Mouse (Mus musculus) brain, adult 2 months (tissue): ENCODE measurements around the gene Exosc7.
A peak's percentile ranks its signal among the peaks of the same experiment; 100 is the strongest.

ENCODE experiments used
- DNase-seq: peaks from one replicate; pipeline ENCODE4 v3.0.0; 2011; ENCODE audit warnings: low read depth, low spot score

Gene Exosc7

DNA sequence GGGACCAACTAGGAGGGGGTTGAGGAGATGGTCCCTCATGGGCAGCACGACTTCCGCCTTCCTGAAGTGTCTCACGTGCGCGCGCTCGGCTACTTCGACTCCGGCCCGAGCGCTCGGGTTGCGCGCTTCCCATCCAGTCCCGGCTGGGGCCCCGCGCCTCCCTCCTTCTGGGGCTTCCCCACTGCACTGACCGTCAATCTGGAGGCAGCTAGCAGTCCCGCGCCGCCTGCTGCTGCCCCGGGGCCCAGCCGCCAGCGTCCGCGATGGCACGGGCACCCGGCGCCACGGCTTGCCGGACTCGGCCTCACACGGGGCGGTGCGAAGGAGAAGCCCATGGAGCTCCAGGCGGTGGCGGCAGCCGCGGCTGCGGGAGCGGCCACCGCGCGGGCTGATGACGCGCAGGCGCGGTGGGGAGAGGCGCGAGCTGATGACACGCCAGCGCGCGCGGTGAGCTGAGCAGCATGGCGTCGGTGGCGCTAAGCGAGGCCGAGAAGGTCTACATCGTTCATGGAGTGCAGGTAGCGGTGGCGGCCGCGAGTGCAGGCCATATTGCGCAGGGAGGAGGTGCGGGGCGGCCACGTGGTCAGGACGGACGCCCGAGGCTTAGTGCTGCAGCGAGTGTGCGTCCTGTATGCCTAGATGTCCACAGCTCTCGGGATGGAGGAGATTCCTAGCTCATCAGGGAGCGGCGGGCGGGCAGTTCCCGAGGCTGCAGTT is at the start of gene Exosc7, which contains the start of gene Zdhhc3:
TSS of gene Exosc7 (plus strand) at position 411 of the 717 bp plus-strand sequence.
TSS of gene Zdhhc3 (minus strand) at position 401 of the 717 bp plus-strand sequence.
- peak; percentile 95 for DNase-seq

DNA sequence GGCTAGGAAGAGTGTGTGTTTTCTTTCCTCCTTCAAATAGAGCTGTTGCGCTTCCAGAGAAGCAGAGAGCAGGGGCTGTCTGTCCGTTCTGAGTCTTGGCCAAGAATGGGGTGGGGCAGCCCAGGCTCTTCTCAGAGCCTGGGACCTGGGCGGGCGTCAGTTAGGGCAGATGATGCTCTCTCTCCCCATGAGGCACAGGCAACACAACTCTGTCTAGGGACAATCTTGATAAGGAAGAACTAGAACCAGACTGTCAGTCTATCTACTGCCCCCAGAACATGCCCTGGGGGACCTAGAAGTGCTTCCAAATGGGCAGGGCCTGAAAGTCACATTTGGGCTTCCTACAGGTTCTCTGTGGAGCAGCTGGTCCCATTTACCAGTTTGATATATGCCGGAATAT is 33.9 kb upstream of the Exosc7 start:
- no peak for DNase-seq

DNA sequence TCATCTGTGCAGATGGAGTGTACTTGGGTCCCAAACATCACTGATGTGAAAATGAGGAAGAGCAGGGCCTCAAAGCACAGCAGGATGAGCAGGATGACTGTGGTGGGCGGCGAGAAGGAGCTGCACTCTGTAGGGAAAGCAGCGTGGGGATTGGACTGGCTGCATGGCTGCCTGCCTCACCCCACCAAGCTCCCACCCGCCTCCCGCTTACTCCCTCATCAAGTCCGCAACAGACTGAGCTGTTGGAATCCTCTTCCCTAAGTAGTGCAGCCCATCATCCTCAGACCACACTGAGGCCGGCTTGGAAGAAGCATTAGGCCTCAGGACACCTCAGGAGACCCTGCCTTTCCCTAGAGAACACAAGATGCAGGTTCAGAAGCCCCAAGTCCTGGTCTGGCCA is 32.7 kb upstream of the Exosc7 start:
- DNase-seq = peak; percentile 46

DNA sequence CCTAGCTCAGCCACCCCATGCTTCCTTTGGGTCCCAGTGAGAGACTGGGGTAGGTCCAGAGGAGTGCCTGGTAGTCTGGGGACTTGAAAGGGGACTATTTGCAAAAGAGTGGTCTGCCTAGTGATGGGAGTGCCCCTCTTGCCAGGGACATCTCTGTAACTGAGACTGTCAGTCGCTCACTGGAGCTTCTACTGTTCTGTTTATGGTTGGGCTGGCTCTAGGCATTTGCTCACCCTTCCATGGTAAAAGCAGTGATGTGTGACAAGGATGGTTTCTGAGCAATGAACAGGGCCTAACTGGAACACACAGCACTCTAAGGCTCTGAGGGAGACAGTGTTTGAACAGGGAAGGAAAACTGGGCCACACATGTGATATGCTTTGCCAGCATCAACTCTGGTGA is 32.2 kb upstream of the Exosc7 start:
- peak; percentile 12 for DNase-seq

DNA sequence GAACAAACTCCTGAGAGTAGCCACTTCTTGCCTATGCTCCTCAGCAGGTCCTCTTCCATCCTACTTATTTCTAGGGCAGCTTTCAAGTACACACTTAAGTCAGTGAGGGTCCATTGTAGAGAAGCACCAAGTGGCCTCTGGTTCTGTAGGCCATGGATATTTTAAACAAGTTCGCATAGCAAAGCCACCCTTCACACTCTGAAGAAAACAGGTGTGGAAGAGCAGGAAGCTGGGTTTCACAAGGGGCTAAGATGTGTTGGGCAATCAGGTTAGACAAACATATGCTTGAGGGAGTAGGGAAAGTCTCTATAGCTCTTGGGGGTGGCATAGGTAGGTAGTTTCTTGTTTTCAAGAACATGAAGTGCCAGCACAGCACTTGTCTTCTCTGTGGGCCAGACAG is 27.6 kb upstream of the Exosc7 start:
- no peak for DNase-seq

DNA sequence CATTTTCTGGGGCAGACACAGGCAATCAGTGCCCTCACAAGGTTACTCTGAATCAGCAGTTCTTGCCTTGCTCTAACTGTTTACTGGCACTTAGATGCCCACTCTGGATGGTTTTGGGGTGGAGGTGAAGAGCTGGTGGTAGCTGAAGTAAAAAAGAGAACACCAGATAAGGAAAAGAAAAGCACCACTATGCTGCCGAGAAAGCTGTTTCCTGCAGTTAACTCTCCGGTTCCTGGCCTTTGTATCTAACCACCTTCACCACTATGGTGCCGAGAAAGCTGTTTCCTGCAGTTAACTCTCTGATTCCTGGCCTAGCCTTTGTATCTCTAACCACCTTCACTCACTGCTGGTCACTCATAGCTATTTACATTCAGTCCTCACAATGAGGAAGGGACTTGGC is 25.5 kb upstream of the Exosc7 start:
- no peak for DNase-seq

DNA sequence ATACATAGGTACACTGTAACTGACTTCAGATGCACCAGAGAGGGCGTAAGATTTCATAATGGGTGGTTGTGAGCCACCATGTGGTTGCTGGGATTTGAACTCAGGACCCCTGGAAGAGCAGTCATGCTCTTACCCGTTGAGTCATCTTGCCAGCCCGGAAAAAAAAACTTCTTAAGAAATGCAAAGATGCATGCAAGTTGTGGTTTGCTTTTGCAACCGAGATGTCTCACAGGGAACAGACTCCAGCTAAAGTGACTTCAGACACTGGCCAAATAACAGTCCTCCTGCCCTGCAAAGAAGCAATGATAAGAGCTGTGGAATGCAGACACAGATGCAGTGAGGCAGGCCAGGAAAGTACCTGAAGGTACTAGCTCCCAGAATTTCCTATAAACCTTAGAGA is 22.2 kb upstream of the Exosc7 start:
- no peak for DNase-seq

DNA sequence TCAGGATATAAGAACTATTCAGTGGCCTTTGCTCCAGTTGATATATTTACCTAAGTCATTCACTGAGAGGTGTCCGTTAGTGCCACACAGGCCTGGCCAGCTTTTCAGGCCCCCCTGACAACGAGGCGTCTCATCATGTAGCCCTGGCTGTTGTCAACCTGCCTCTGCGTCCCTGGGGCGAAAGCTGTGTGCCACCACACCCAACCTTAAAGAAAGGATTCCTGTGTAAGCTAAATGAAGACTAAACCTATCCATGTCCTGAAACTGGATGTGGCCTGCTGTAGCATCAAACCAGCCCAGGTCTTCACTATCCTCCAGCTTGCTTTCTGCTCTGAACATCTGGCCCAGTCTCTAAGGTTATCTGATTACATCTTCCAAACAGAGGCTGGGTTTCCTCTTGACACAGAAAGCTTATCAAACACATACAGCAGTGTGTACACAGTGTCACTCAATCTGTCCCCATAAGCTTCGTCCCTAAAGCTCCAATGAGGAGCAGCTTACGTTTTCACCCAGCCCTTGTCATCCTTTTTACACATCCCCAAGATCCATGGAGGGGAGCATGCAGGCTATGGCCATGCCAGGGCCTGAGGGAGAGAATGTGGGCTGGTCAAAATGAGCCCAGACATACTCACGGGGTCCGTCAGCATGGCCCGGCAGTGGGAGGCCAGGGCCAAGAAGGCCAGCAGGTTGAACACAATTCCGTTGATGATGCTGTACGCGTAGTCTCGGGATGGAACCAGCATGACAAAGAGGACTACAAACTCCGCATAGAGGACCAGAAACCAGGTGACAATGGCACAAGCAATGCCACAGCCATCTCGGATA is 13.2 kb upstream of the Exosc7 start:
- DNase-seq = no peak

DNA sequence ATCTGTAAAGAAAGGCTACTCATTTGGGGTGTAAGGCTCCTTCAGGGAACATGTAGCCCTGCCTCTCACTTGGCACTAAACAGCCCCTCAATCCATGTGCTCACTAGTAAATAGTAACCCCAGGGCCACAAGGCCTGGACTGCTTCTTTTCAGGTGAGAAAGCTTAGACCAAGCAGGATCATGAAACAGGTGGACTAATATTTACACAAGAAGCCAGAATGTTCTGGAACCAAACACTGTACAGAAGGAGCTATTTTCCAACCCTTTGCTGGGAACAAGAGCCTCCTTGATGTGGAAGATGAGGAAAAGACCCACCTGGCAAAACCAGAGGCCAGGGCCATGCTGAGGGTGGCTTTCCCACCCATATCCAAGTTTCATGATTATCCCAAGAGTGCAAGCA is 9.6 kb upstream of the Exosc7 start:
- DNase-seq = no peak

DNA sequence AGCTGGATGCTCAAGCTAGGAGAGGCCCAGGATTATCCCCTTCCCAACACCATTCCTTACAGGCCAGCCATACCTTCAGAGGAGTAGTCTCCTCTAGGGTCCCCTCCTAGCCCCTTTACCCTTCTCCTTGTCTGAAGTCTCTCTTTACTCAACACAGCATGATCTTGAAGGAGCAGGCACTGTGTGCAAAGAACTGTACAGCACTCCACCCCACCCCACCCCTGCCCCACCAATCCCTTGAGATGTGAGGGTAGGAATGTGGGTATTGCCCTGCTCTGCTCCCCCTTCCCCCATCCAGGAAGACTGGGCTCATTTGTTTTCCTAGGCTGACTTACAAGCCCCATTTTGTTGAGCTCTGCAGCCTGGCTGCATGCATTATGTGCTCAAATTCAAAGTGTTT is 8.7 kb upstream of the Exosc7 start:
- no peak for DNase-seq

DNA sequence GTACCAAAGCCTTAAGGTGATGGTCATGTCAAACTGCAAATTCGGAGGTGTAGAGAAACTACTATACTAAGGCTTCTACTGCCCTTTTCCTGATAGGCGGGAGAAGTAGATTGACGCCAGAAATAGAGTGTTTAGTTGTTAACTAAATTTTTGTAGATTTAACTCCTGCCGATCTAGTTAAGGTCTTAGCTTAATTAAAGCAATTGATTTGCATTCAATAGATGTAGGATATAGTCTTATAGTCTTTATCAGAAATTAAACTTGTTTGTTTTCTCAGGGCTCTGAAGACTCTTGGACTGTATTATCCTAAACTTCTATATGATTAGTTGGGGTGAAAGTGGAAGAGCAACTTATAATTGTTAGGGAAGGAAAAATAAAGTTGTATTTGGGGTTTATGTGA is 5.8 kb upstream of the Exosc7 start:
- DNase-seq = no peak

DNA sequence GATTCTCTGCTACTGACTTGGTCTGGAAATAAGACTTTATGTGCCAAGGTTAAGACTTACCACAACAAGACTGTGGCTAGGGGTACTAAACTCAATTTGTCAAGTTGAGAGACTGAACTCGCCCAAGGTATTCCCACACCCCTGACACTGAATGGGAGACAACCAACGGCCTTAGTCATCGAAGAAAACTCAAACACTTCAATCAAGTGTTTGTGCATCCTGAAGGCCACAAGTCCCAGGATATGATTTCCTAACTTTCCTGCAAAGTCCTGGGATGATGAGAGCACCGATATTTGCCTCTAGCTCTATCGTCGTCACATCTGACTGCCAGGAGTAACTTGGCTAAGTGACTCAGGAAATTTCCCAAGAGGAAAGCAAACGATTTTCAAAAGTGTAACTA is 3.8 kb upstream of the Exosc7 start:
- no peak for DNase-seq

DNA sequence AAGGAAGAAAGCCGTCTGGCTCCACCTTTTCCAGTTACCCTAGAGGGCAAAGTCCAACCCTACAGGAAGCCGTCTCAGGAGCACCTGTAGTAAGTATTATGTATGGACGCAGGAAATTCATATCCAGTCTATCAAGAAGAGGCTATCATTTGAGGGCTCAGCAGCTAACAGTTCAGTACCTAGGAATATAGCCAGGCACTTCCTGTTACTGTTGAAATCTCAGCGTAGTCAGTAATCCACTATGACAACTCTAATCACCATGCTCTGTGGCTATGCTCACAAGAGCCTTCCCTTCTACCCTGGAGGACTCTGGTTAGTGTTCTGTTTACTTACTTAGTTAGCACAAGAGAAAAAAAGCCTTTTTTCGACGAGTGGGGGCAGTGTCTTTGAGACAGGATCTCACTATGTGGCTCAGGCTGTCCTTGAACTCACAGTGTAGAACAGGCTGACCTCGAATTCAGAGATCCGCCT is 1.2 kb upstream of the Exosc7 start:
- DNase-seq = no peak

DNA sequence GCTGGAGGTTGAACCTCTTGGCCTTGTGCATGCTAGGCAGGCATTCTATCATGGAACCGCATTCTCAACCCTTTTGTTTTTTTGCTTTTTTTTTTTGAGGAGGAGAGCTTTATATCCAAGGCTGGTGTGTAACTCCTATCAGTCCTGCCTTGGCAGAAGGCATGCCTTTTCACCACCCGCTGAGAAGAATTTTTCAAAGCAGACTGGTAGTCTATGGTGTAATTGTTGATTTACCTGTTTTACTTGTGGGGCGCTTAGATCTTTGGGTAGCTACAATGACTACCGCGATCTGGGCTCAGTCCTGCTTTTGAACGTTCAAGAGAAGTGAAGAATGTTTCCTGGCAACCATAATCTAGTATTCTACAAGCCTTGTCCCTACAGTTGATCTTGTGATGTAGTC is 916 bp downstream of the Exosc7 start:
- no peak for DNase-seq

DNA sequence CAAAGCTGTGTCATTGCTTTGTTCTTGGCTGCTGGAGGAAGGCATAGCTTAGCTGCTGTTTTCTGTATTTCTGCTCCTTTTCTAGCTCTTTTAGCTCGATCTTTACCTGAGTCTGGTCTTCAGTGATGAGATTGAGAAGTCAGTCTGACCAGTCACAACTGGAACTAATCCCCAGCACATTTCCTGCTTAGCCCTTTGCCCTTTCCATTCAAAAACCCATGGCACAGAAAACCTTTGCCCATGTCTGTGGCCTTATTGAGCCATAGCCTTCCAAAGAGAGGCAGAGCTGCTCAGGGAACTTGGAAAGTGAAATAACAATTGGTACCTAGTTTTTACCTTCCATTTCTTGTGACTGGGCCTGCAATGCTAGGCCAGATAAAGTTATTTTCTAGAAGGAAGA is 2.6 kb downstream of the Exosc7 start:
- no peak for DNase-seq

DNA sequence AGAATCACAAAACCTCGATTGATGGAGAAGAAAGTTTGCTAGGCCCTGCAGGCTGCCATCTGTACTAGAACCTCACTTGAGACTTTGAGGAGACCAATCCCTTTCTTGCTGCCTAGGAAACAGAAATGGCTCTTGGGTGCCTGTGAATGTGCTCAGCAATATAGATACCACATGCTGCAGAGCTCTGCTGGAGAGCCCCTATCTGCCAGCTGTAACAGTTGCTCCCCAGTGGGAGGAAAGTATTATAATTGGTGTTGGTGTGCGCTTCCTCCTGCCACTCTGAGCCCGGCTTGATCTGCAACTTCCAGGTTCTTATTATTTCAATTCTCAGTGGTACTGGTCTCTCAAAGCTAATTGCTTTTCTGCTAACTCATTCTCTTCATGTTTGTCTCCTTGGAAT is 10.0 kb downstream of the Exosc7 start:
- peak; percentile 17 for DNase-seq

DNA sequence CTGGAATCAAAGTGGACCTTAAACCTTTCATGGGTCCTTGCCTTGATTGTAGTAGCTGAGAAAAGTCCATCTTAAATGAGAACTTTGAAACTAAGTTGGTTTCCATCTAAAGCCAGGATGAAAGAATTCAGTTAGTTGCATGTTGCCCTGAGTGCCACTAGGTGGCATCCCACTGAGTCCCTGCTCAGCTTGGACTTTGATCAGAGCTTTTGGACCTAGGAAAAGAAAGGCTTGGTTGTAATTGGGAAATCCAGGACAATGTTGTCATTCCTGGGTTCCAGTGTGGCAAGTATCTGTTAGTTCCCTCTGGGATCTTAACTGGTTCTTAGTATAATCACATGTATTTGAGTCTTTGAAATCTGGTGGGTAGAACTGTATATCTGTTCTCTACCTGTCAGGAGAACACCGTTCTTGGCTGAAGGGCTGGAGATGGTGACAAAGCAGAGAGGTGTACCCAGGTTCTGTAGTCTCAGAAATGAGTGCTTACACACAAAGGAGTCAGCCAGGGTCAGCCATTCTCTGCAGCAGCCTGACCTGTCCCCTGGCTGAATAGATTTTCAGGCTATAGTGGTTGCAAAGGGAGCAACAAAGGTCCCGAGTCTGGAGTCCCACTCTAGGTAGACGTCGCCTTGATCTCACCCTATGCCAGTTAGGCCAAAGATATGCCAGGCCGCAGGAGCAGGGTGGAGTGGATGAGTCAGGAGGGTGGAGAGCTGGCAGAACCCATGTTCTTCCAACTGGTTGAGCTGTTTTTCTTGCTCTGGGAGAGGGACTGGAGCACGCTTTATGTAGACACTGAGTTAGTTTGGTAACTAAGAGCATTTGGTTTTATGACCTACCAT is 10.8 kb downstream of the Exosc7 start:
- DNase-seq = peak; percentile 52

DNA sequence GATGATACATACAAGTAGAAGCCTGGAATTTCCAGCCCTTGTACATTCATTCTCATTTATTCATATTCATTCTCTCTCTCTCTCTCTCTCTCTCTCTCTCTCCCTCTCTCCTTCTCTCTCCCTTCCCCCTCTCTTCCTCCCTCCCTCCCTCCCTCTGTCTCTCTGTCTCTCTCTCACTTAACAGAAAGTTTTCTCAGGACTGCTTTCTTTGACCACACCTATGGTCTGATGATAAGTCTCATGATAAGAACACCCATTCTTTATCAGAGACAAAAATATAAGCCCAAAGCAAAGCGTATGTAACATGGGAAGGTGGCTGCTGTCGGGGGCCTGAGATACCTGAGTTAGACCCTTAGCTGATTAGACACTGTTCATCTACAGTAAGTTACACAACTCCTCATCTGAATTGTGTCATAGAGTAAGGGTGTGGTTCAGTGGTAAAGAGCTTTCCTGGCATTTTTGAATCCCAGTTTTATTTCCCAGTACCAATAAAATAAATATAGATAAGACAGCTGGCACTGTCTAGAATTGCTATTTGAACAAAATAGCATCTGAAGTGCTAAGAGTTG is 11.5 kb downstream of the Exosc7 start:
- no peak for DNase-seq

DNA sequence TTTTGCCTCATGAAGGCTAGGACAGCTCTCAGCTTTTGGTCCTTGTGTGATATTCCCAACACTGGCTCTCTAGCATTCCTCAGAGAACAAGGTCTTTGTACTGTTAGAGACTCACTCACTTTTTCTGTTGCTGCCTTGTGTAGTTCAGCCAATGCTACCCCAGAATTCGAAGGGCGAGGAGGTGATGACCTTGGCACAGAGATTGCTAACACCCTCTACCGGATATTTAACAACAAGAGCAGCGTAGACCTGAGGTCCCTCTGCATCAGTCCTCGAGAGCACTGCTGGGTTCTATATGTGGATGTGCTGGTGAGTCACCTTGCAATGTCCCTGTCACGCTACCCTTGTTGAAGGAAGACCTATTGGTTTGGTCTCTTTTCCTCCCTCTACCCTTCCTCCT is 14.6 kb downstream of the Exosc7 start:
- DNase-seq = no peak

DNA sequence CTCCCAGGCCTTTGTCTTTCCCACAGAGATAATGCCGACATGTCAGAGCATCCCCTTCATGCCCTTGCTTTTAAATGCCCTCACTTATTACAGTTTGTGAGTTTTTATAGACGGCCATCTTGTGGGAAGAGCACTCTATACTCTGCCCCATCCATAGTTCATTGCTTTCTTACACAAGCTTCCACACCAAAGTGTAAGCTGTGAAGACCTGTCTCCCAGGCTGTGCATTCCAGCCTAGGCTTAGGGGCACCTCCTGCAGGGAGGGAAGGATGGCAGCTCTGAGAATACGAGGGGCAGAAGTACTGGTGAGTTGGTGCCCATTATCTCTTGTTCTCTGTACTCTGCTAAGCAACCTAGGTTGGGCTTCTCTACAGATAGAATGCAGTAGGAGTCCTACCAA is 20.0 kb downstream of the Exosc7 start:
- DNase-seq = no peak

DNA sequence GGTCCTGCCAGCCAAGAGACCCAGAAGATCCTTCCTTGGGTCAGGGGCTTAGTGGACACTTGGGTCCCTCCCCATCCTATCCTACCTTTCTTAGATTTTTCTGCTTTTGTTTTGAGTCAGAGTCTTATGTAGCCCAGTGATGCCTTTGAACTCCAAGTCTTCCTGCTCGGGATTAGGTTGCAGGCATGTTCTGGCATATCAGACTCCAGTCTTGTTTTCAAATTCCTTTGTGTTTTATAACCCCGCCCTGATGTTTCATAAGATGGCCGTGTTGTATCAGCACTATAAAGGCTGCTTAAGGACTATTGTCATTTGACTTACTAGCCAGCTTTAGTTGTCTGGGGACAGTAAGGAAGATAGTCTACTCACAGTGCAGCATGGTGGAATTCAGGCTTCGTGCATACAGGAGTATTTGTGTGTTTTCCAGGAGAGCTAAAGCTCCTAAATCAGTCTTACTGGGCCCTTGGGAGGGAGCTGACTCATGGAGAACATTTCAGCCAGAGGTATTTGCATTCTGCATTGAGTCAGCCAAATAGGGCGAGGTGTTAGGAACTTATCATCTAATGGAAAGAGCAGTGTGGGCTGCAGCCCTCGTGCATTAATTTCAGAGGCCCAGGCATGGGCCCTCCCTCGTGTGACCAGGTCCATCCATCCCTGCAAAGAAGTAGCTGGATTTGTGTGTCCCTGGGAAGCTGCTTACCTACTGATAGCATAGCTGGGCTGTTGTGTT is 24.1 kb downstream of the Exosc7 start:
- DNase-seq = peak; percentile 73
